Mouse (Mus musculus) liver, embryonic 14.5 days (tissue): ENCODE measurements around the gene Adamts13.

Source experiments
- CTCF ChIP-seq: IDR thresholded peaks from 2 replicates; pipeline ENCODE4 v1.5.1; 2016; ENCODE audit warnings: antibody characterized with exemption, low read depth, control low read depth
- EP300 ChIP-seq: IDR thresholded peaks from 2 replicates; pipeline ENCODE4 v1.6.1; 2016; ENCODE audit warnings: antibody characterized with exemption, low read depth

GRCm38 (mm10) chr2:27025545-27025944 is 52.3 kb downstream of the Adamts13 start:
- no peak for TF ChIP-seq CTCF
- no peak for TF ChIP-seq EP300
